Mouse (Mus musculus) hindbrain, embryonic 16.5 days (tissue): Measurements from ENCODE around the gene Hist1h2an. TPM values are rescaled to one million over a fixed set of nuclear protein-coding genes. Genes with fewer than 3 reads are reported as not detected.
"Not testable (repeated sequence)": the region's sequence is repeated elsewhere in the genome, so short reads cannot be mapped to it uniquely, and the experiment has no call there.

Experiments
- ATAC-seq: fragments of 200-750 bp; cut with Nextera tagmentation; 2 replicates; pipeline ENCODE4 v1.8.0; 2017; ENCODE audit warnings: moderate TSS enrichment, moderate library complexity
- H3K27ac ChIP-seq: fragments of 300-500 bp; sonication (generic); 2 replicates; pipeline ENCODE4 v1.5.1; 2014; ENCODE audit warnings: low read depth, mild to moderate bottlenecking, control low read depth, low read length, moderate library complexity
- H3K27me3 ChIP-seq: fragments of 300-500 bp; sonication (generic); replicated peaks from 2 replicates; pipeline ENCODE4 v1.6.1; 2014; ENCODE audit warnings: low read length; ENCODE audit not compliant: control insufficient read depth, insufficient read depth
- H3K36me3 ChIP-seq: fragments of 300-500 bp; sonication (generic); 2 replicates; pipeline ENCODE4 v1.6.1; 2014; ENCODE audit warnings: mild to moderate bottlenecking, low read length, moderate library complexity, mixed read lengths; ENCODE audit not compliant: control insufficient read depth, insufficient read depth
- H3K4me1 ChIP-seq: fragments of 300-500 bp; sonication (generic); 2 replicates; pipeline ENCODE4 v1.6.1; 2014; ENCODE audit warnings: low read depth, low read length; ENCODE audit not compliant: control insufficient read depth, insufficient read depth
- H3K4me2 ChIP-seq: fragments of 300-500 bp; sonication (generic); 2 replicates; pipeline ENCODE4 v1.6.1; 2014; ENCODE audit warnings: mild to moderate bottlenecking, low read length, control low read depth, moderate library complexity
- H3K4me3 ChIP-seq: fragments of 300-500 bp; sonication (generic); 2 replicates; pipeline ENCODE4 v1.5.1; 2014; ENCODE audit warnings: mild to moderate bottlenecking, low read length, control low read depth, moderate library complexity
- H3K9ac ChIP-seq: fragments of 300-500 bp; sonication (generic); 2 replicates; pipeline ENCODE4 v1.6.1; 2014; ENCODE audit warnings: low read depth, mild to moderate bottlenecking, control low read depth, low read length, moderate library complexity
- H3K9me3 ChIP-seq: fragments of 300-500 bp; sonication (generic); 2 replicates; pipeline ENCODE4 v1.6.1; 2014; ENCODE audit warnings: mild to moderate bottlenecking, low read length, moderate library complexity; ENCODE audit not compliant: control insufficient read depth
- WGBS: fragments of 180-500 bp; shearing (Covaris S2); extraction: QIAGEN DNeasy Blood & Tissue Kit; methylation state at CpG from one replicate; pipeline ENCODE4 v1.1.7; 2014; 5-methylcytosine and 5-hydroxymethylcytosine counted together
- microRNA-seq: library from miRNA; unstranded; fragments of <30 nt; microRNA quantifications from one replicate; pipeline ENCODE4, GENCODE M21; 2017
- polyA plus RNA-seq: library from polyadenylated mRNA; unstranded; fragments of >200 nt; fragmentation: Nextera tagmentation; extraction: Ambion mirVana; gene quantifications from 2 replicates; pipeline ENCODE4 v1.2.1, GENCODE M21; 2015

Gene Hist1h2an
- polyA plus RNA-seq, 1 experiment from 2014 or later: not detected

DNA sequence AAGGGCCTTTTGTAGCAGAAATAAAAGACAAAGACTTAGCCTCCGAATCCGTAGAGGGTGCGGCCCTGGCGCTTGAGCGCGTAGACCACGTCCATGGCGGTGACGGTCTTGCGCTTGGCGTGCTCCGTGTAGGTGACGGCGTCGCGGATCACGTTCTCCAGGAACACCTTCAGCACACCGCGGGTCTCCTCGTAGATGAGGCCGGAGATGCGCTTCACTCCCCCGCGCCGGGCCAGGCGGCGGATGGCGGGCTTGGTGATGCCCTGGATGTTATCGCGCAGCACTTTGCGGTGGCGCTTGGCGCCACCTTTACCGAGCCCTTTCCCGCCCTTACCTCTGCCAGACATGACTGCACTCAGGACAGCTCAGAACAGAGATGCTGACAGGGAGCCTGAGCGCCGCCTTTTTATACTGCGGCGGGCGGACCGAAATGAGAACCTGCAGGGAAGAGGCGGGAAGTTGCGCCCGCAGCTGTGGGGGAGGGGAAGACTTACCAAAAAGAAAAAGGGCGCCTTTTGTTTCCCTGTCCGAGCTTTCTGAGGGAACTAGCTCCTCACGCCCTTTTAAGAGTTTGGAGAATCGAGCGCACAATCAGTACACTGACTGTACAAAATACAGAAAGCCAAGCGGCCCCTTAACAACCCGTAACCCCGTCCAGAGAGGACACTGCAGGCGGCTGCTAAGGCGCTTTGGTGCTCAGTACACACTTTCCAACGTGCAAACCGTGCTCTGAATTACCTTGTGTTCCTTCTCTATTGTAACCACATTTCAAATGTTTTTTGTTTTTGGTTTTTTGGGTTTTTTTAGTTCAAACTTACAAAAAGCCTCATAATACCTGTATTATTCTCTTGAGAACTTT is 36.6 kb downstream of the Hist1h2an start, which contains the start of gene Hist1h4k:
Gene Hist1h4k (minus strand): TSS at position 347 of the 859 bp plus-strand sequence.
- H3K36me3 ChIP-seq, H3K9me3 ChIP-seq, H3K27me3 ChIP-seq: not testable (repeated sequence)
- ATAC-seq: peak; percentile 92
- under 1% methylated on average over 39 of the region's 56 CpGs for WGBS
- H3K4me1 ChIP-seq: peaks cover 18% of the 10 kb centered on the region
- H3K27ac ChIP-seq: peak within 1 kb of the TSS; percentile 79
- peak within 1 kb of the TSS; percentile 48 for H3K4me3 ChIP-seq
- peak within 1 kb of the TSS; percentile 60 for H3K9ac ChIP-seq
- peak within 1 kb of the TSS; percentile 78 for H3K4me2 ChIP-seq

- H3K9ac ChIP-seq: peak overlapping the region; percentile 60
- WGBS: 4% methylated on average over 5 of the region's 5 CpGs
- H3K4me2 ChIP-seq: peak overlapping the region; percentile 78
- no peak for ATAC-seq
- peaks cover 15% of the 10 kb centered on the region for H3K4me1 ChIP-seq
- peak overlapping the region; percentile 70 for H3K27ac ChIP-seq
- no peaks in the 10 kb centered on the region for H3K27me3 ChIP-seq
- H3K9me3 ChIP-seq: no peaks in the 10 kb centered on the region
- H3K36me3 ChIP-seq: no peaks in the 10 kb centered on the region
- peak overlapping the region; percentile 48 for H3K4me3 ChIP-seq
Observed at GRCm38 (mm10) chr13:21749387-21750158, 37.4 kb downstream of the Hist1h2an start.

DNA sequence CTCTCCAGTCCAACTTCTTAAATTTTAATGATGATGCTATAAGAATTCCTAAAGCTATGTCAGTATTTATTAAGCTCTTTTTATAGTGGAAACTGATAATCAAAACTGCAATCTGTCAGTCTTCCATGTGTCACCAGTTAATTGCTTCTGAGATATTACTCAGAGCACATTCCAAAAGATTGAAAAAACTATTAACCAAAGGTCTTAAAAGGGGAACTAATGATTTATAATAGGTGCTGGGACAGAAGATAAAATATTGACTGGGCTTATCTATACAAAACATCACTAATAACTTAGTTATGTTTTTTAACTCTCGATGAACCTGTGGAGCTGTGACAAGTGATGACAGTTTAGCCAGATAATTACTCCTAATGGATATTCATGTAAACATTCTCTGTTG is 42.0 kb downstream of the Hist1h2an start:
- no peak overlapping the region for H3K9ac ChIP-seq
- H3K4me1 ChIP-seq: peaks cover 8% of the 10 kb centered on the region
- no peaks in the 10 kb centered on the region for H3K36me3 ChIP-seq
- no peaks in the 10 kb centered on the region for H3K27me3 ChIP-seq
- H3K4me2 ChIP-seq: no peak overlapping the region
- ATAC-seq: no peak
- H3K27ac ChIP-seq: no peak overlapping the region
- H3K9me3 ChIP-seq: no peaks in the 10 kb centered on the region
- H3K4me3 ChIP-seq: no peak overlapping the region
- WGBS: 93% methylated on average over 1 of the region's 1 CpGs

Small RNAs within 50 kb of the gene (microRNA-seq; reads per million reads assigned to microRNA genes)
- gene Gm19658: not detected
- not detected for gene Gm44346
- not detected for gene Gm44454
- gene Gm44466: not detected

Other genes with a start within 250 kb of the Hist1h2an start
- 0.11 and 0.13 TPM in 2 replicates for gene Olfr1366, start 244.4 kb downstream of the Hist1h2an start, polyA plus RNA-seq
- gene Olfr1535, start 227.3 kb downstream of the Hist1h2an start, polyA plus RNA-seq: 0.05 and 0.09 TPM in 2 replicates
- not detected in 2 replicates for gene Olfr1364, start 205.5 kb downstream of the Hist1h2an start, polyA plus RNA-seq
- not detected in 2 replicates for gene Olfr1362, start 173.2 kb downstream of the Hist1h2an start, polyA plus RNA-seq
- gene Olfr11, start 144.7 kb downstream of the Hist1h2an start, polyA plus RNA-seq: 0.05 TPM in 1 of 2 replicates, not detected in the other
- not detected in 2 replicates for gene Olfr1361, start 123.8 kb downstream of the Hist1h2an start, polyA plus RNA-seq
- not detected in 2 replicates for gene Olfr1360, start 109.8 kb downstream of the Hist1h2an start, polyA plus RNA-seq
- gene Olfr1359, start 89.1 kb downstream of the Hist1h2an start, polyA plus RNA-seq: not detected in 2 replicates
- not detected in 2 replicates for gene Hist1h2bl, start 71.1 kb downstream of the Hist1h2an start, polyA plus RNA-seq
- 5.1 and 6.5 TPM in 2 replicates for gene Hist1h2ai, start 70.8 kb downstream of the Hist1h2an start, polyA plus RNA-seq
- 0.98 TPM in 1 of 2 replicates, not detected in the other for gene Hist1h3h, start 69.6 kb downstream of the Hist1h2an start, polyA plus RNA-seq
- gene Hist1h2bm, start 65.2 kb downstream of the Hist1h2an start, polyA plus RNA-seq: 0.50 and 1.2 TPM in 2 replicates
- 0.35 and 0.55 TPM in 2 replicates for gene Hist1h4j, start 52.2 kb downstream of the Hist1h2an start, polyA plus RNA-seq
- gene Hist1h4k, start 36.7 kb downstream of the Hist1h2an start, polyA plus RNA-seq: not detected in 2 replicates
- 3.3 and 4.8 TPM in 2 replicates for gene Hist1h2ak, start 33.4 kb downstream of the Hist1h2an start, polyA plus RNA-seq
- not detected in 2 replicates for gene Hist1h2bn, start 33.1 kb downstream of the Hist1h2an start, polyA plus RNA-seq
- gene Hist1h1b, start 6.6 kb downstream of the Hist1h2an start, polyA plus RNA-seq: 2.7 and 3.1 TPM in 2 replicates
- gene Hist1h3i, start 3.8 kb downstream of the Hist1h2an start, polyA plus RNA-seq: 19.4 and 19.7 TPM in 2 replicates
- not detected in 2 replicates for gene Hist1h2bp, start 243 bp upstream of the Hist1h2an start, polyA plus RNA-seq
- gene Hist1h2bq, start 23.0 kb upstream of the Hist1h2an start, polyA plus RNA-seq: 4.0 and 4.4 TPM in 2 replicates
- not detected in 2 replicates for gene Hist1h2ao, start 23.2 kb upstream of the Hist1h2an start, polyA plus RNA-seq
- gene Hist1h4m, start 24.5 kb upstream of the Hist1h2an start, polyA plus RNA-seq: not detected in 2 replicates
- gene Hist1h4n, start 45.0 kb upstream of the Hist1h2an start, polyA plus RNA-seq: 2.9 and 4.2 TPM in 2 replicates
- gene Hist1h2ap, start 46.3 kb upstream of the Hist1h2an start, polyA plus RNA-seq: 530 and 568 TPM in 2 replicates
- 3.8 and 4.2 TPM in 2 replicates for gene Hist1h2br, start 46.5 kb upstream of the Hist1h2an start, polyA plus RNA-seq
- 10.6 and 12.4 TPM in 2 replicates for gene Zfp184, start 157.9 kb upstream of the Hist1h2an start, polyA plus RNA-seq
- gene Pom121l2, start 194.0 kb upstream of the Hist1h2an start, polyA plus RNA-seq: not detected in 2 replicates
- not detected in 2 replicates for gene Prss16, start 222.5 kb upstream of the Hist1h2an start, polyA plus RNA-seq
- not detected in 2 replicates for gene Hist1h2ah, start 248.3 kb upstream of the Hist1h2an start, polyA plus RNA-seq
- 0.70 and 0.87 TPM in 2 replicates for gene Hist1h2bk, start 248.7 kb upstream of the Hist1h2an start, polyA plus RNA-seq